Mouse (Mus musculus) small intestine, adult 2 months (tissue): ENCODE results near the gene Snap47. TPM values are rescaled to one million over a fixed set of nuclear protein-coding genes. Genes with fewer than 3 reads are reported as not detected.

ENCODE experiments used
- H3K27ac ChIP-seq: fragments of 200-500 bp; 2 replicates; pipeline ENCODE4 v1.5.1; 2012; ENCODE audit warnings: low read depth, low read length, control low read depth, inconsistent platforms; ENCODE audit not compliant: insufficient read depth
- H3K27me3 ChIP-seq: fragments of 200-500 bp; 2 replicates; pipeline ENCODE4 v1.6.1; 2012; ENCODE audit warnings: mild to moderate bottlenecking, moderate library complexity, low read length, inconsistent platforms; ENCODE audit not compliant: control insufficient read depth, insufficient read depth
- H3K36me3 ChIP-seq: fragments of 200-500 bp; 2 replicates; pipeline ENCODE4 v1.6.1; 2012; ENCODE audit warnings: mild to moderate bottlenecking, low read length, control low read depth, inconsistent platforms; ENCODE audit not compliant: control insufficient read depth, insufficient read depth
- H3K4me1 ChIP-seq: fragments of 200-500 bp; 2 replicates; pipeline ENCODE4 v1.6.1; 2012; ENCODE audit warnings: low read length, inconsistent platforms, mixed read lengths; ENCODE audit not compliant: control insufficient read depth, insufficient read depth, insufficient read length
- H3K4me3 ChIP-seq: fragments of 200-500 bp; 2 replicates; pipeline ENCODE4 v1.5.1; 2012; ENCODE audit warnings: low read depth, mild to moderate bottlenecking, control low read depth, inconsistent platforms, low read length, moderate library complexity
- CTCF ChIP-seq: fragments of 200-500 bp; IDR thresholded peaks from 2 replicates; pipeline ENCODE4 v1.5.1; 2012; ENCODE audit warnings: low read depth, mild to moderate bottlenecking, control low read depth, inconsistent platforms, low read length, moderate library complexity, mixed read lengths; ENCODE audit not compliant: insufficient replicate concordance, insufficient read length; ENCODE audit errors: extremely low read depth
- POLR2A ChIP-seq: fragments of 200-500 bp; IDR thresholded peaks from 2 replicates; pipeline ENCODE4 v1.6.1; 2012; ENCODE audit warnings: low read depth, mild to moderate bottlenecking, control low read depth, inconsistent platforms, low read length, moderate library complexity
- WGBS: fragments of 180-500 bp; shearing (Covaris S2); methylation state at CpG from one replicate; pipeline ENCODE4 v1.1.7; 2018; 5-methylcytosine and 5-hydroxymethylcytosine counted together
- polyA plus RNA-seq: library from polyadenylated mRNA; depleted of rRNA; stranded (reverse); fragments of >200 nt; gene quantifications from 2 replicates; pipeline ENCODE4 v1.2.3, GENCODE M21; 2012

Snap47 gene
- polyA plus RNA-seq, 1 experiment, result 14.6 TPM

DNA sequence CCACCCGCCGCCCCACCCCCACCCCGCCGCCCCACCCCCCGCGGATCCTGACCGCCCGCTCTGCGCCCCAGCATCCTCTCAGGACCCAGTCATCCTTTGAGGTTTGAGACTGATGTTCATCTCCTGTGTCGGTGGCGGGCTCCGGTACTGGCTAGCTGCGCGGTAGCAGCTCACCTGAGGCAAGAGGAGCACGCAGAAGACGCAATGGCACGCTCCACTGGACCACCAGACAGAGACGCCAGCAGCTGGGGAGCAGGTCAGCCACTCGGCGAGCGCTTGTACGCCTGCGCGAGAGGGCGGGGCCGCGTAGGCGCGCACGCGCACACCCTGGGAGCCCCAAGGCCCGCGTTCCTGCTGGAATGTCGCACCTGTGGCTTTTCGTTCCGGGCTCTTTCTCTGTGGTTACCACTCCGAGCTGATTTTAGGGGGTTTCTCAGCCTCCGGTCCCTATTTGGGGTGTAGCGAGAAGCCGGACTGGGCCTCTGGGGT, 1.2 kb downstream of the Snap47 start, which contains the start of gene Jmjd4:
Gene Jmjd4, plus strand, starts transcription at position 305 of the 489 bp plus-strand sequence.
- Histone ChIP-seq H3K27ac (peak within 1 kb of the TSS; percentile 46), H3K36me3 (peaks cover 11% of the 10 kb centered on the region), H3K27me3 (no peaks in the 10 kb centered on the region), H3K4me3 (peak within 1 kb of the TSS; percentile 73), H3K4me1 (peaks cover 8% of the 10 kb centered on the region)
- TF ChIP-seq POLR2A (no peak; the same call in none of the 2 replicates), CTCF (no peak)
- WGBS, result 1% methylated on average over 36 of the region's 40 CpGs

DNA sequence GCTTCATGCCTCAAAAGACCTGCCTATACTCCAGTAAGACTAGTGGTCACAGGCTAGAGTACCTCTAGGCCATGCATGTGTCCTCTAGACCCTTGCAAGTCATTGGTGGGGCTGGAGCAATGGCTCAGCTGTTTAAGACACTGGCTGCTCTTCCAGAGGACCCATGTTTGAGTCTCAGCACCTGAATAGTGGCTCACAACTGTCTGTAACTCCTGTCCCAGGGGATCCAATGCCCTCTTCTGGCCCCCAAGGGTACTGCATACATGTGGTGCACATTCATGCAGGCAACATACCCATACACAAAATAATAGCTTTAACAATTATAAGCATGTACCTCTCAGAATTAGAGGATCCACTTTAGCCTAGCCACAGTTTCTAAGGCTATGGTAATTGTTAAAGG, 7.9 kb downstream of the Snap47 start:
- H3K27ac ChIP-seq, result no peak overlapping the region
- H3K4me1 ChIP-seq, result no peaks in the 10 kb centered on the region
- TF ChIP-seq CTCF, result no peak
- H3K36me3 ChIP-seq, result no peaks in the 10 kb centered on the region
- H3K27me3 ChIP-seq, result no peaks in the 10 kb centered on the region; the same call in 1 of the 2 replicates
- no peak overlapping the region for H3K4me3 ChIP-seq

DNA sequence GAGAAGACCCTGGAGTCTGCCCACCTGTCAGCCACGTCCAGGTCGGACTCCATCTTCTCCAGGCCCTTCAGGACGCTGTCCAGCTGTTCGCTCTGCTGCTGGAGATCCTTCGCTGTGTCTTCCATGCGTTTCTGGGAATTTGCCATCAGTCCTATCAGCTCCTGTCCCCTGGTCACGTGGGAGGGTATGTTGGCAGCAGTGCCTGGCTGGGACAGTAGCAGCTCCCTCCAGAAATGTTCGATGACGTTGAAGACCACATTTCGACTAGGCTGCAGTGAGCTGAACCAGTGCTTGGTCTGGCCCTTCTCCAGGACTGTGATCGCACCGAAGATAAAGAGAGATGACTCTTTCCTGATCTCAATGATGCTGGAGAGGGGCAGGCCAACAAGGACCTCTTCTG, 13.0 kb downstream of the Snap47 start:
- 89% methylated on average over 12 of the region's 12 CpGs for WGBS
- peaks cover 5% of the 10 kb centered on the region; the same call in 1 of the 2 replicates for H3K36me3 ChIP-seq
- no peaks in the 10 kb centered on the region; the same call in 1 of the 2 replicates for H3K27me3 ChIP-seq

DNA sequence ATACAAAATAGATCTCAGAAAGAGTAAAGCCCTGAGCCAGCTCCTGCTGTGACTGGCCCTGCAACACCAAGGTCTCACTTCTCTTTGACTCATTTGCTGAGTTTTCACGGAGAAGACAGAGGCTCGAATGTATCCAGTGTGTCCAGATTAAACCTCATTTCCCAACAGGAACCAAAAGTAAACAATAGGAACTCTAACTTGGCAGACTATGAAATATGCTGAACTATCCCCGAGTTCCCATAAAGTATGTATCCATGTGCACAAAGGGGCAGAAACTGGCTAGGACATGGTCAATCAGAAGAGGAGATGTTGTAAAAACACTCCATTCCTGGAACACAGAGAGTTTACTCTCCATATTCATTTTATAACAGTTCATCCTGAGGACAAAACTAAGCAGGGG, 18.7 kb downstream of the Snap47 start:
- H3K27me3 ChIP-seq, result no peaks in the 10 kb centered on the region
- H3K27ac ChIP-seq, result no peak overlapping the region
- TF ChIP-seq CTCF (no peak), POLR2A (no peak)
- no peaks in the 10 kb centered on the region for H3K4me1 ChIP-seq
- peaks cover 6% of the 10 kb centered on the region for H3K36me3 ChIP-seq
- WGBS, result 45% methylated on average over 3 of the region's 3 CpGs
- H3K4me3 ChIP-seq, result no peak overlapping the region

More for the DNA sequence above, 13.0 kb downstream of the Snap47 start:
- no peaks in the 10 kb centered on the region for H3K4me1 ChIP-seq
- TF ChIP-seq POLR2A (no peak), CTCF (no peak)
- no peak overlapping the region for H3K27ac ChIP-seq
- H3K4me3 ChIP-seq, result no peak overlapping the region

DNA sequence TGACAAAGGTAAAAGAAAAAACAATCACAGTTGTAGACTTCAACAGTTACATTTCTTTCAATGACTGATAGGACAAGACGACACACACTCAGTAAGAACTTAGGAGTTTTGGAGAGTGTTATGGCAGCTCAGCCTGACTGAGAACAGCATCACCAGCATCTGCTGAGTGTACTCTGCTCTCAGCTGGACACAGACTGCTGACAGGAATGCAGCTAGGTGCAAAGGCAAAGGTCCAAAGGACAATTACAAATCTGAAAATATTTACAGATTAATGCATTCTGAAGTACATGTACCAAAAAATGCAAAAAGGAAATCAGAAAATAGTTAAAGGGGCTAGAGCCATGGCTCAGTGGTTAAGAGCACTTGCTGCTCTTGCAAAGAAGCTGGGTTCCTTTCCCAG, 21.0 kb downstream of the Snap47 start:
- no peak for TF ChIP-seq POLR2A
- TF ChIP-seq CTCF, result no peak
- 81% methylated on average over 1 of the region's 1 CpGs for WGBS
- Histone ChIP-seq H3K27me3 (no peaks in the 10 kb centered on the region), H3K4me3 (no peak overlapping the region), H3K36me3 (peaks cover 6% of the 10 kb centered on the region), H3K4me1 (no peaks in the 10 kb centered on the region; the same call in 1 of the 2 replicates), H3K27ac (no peak overlapping the region)

DNA sequence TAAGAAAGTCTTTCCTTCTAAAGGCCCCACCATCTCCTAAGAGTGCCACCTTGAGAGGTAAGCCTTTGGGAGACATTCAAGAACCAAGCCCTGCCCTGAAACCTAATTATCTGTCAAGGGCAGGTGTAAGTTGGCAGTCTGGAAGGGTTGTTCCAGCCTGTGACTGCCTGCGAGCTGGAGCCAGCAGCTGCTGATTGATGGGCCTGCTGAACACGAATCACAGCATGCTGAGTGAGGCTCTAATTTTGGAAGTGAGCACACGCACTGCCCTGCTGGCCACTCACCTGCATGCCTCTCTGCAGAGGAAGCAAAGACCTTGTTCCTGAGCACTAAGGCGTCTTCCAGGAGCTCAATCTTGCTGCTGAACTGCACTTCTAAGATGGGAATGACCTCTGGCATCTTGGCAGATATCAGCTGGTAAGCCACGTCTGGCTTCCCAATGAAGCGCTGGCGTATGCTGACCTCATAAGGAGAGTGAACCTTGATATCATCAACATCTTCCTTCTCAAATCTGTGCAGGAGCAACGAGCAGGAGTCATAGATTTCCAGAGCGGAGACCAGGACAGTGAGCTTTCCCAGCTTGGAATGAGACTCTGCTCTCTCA, 22.8 kb downstream of the Snap47 start:
- Histone ChIP-seq H3K4me3 (no peak overlapping the region), H3K27ac (no peak overlapping the region), H3K27me3 (no peaks in the 10 kb centered on the region), H3K36me3 (peaks cover 6% of the 10 kb centered on the region), H3K4me1 (no peaks in the 10 kb centered on the region; the same call in 1 of the 2 replicates)
- TF ChIP-seq CTCF (no peak), POLR2A (no peak)
- 81% methylated on average over 9 of the region's 9 CpGs for WGBS

DNA sequence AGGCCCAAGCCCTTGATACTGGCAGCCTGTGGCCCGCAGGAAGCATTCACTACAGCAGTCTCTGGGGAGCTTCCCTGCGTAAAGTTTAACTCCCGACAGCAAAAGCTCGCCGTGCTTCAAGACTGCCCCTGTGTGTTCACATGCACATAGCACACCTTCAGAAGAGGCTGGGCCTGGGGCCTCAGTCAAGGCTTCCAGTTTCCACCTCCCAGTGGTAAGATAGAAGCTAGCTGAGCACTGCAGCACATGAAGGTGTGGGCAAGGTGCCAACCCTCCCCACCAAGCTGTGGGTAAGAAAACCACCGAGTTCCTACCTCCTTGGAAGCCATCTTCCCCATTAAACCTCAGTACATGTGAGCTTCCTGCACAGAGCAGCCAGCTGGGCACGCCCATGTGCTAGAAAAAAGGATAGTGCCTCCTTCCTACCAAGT, 25.3 kb downstream of the Snap47 start:
- Histone ChIP-seq H3K27ac (no peak overlapping the region), H3K27me3 (no peaks in the 10 kb centered on the region), H3K4me1 (peaks cover 4% of the 10 kb centered on the region; the same call in 1 of the 2 replicates), H3K36me3 (peaks cover 5% of the 10 kb centered on the region), H3K4me3 (no peak overlapping the region)
- WGBS, result 51% methylated on average over 7 of the region's 7 CpGs
- TF ChIP-seq POLR2A, result no peak
- no peak for TF ChIP-seq CTCF
